Mouse (Mus musculus) adrenal gland, postnatal 25 days (tissue): ENCODE results near the gene Ccdc149. TPM values are rescaled to one million over a fixed set of nuclear protein-coding genes. Genes with fewer than 3 reads are reported as not detected.

Experiments
- DNase-seq: peaks from one replicate; pipeline ENCODE4 v3.0.0; 2021; ENCODE audit warnings: mixed read lengths
- total RNA-seq: library from RNA; stranded (reverse); gene quantifications from 2 replicates; pipeline ENCODE4 v1.2.3, GENCODE M21; 2021

The Ccdc149 gene
- total RNA-seq, 1 experiment from 2014 or later: 6.4 TPM

GRCm38 (mm10) chr5:52440278-52440677 is 31.0 kb downstream of the Ccdc149 start:
- no peak for DNase-seq

DNA sequence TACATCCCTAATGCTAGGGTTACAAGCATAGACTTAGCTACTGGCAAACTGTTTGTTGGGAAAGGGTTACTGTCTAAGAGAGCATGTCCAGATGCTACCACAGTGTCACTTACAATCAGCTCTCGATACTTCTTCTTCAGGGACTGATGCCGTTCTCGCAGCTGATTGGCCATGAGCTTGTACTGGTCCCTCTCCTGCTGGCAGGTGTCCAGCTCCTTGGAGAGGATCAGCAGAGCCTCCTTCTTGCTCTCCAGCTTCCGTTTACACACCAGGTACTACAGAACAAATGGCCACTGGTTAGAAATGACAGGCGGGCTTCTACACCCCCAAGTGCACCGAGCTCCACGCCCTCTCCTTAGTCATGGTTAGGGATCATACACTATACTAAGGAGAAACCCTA is 32.4 kb downstream of the Ccdc149 start:
- no peak for DNase-seq

DNA sequence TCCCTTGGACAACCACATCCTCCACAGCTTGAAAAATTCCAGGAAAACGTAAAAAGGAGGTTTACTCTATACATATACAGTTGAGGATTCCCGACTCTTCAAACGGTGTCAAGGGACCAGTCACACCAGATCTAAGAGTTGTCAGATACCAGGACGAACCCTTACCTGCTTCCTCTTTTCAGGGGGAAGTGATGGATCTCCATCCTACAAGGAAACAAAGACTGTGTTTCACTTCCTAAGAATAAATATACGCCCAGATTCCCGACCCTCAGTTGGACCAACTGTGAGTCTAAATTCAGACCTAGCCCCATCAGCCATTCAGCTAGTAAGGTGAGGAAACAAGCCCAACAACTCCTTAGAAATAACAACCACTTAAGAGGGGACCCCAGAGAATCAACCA is 35.8 kb downstream of the Ccdc149 start:
- no peak for DNase-seq

DNA sequence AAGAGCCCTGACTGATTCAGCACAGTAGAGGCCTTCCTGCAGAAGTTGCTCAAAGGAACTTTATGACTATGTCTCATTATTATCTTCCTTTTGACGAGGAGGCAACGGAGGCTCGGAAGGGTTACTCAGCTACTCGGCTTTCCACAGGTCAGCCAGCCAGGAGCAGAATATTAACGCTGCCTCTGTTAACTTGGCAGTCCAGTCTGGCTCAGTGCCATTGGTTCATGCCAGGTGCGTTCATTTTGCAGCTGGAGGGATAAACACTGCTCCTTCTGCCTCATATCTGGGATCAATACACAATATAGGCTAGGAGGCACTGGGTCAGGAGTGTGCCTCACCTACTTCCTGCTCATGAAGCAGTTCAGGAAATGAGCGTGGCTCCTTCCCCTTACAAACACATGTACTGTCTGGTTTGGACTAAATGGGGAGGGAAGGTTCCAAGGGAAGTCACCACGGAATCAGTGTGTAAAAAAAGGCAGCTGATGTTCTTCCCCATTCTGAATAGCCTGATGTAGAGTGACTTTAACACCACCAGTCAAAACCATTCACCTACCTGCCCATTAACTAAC is 40.0 kb downstream of the Ccdc149 start:
- DNase-seq: peak; percentile 21

DNA sequence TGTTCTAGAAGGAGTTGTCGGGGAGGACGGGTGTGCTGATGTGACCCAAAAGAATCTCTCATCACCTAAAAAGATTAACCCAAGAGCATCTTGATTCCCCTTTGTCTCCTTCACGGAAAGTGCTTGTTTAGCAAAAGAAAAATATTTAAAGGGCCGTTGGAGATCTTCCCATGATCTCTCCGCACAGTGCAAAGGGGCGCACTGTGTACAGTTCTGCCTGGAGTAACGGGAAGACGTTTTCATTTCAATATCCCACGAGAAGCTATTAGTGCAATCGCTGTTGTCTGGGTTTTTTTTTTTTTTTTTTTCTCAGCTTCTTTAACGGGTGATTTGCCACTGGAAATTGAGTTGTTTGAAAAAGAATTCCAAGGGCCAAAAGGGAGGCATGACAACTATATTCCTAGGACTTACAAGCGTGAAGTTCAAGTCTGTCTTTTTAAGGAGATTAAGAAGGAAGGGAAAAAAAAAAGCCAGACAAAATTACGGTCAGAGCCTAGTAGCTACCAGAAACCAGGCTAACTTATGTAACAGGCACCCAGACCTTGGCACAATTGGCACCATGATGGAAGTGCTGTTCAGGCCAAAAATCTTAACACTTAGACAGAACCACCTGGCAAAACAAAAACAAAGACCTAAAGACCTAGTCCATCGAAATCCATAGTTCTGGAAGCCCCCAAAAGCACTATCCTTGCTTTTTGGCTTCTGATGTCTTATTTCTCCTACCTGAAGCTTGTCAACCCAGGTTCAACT is 41.4 kb downstream of the Ccdc149 start:
- DNase-seq: no peak

DNA sequence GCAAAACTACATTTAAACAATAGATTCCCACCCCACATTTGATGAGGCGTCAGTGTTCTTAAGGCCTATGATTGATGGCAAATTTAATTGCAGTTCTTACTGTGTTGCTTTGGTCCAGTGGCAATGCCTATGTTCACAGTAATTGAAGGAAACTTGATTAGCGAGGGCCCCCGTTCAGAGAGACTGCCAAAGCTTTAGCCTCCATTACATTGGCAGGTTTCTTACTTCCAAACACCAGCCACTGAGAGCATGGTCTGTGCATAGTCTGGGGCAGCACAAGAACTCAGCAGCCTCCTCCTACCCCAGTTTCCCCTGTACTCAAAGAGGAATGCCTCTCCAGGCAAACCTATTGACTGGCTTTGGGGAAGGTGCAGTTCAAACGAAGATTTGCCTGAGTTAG is 42.7 kb downstream of the Ccdc149 start:
- no peak for DNase-seq

DNA sequence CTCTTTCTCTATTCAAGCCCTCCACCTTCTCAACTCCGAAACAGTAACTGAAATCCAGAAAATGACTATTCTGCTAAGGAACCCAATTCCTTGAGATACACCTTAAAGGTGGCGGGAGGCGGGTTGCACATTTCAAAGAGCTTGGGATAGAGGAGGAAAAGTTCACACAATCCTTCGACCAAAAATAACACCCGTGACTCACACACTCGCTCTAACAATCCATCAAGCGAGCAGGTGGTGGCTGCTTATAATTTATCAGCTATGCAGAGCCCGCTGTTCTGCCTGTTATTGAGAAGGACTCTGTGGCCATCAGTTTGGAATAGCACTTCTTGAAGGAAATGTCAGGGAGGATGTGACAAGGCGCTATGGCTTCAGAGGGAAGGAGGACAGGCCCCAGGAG is 45.5 kb downstream of the Ccdc149 start:
- DNase-seq: no peak

DNA sequence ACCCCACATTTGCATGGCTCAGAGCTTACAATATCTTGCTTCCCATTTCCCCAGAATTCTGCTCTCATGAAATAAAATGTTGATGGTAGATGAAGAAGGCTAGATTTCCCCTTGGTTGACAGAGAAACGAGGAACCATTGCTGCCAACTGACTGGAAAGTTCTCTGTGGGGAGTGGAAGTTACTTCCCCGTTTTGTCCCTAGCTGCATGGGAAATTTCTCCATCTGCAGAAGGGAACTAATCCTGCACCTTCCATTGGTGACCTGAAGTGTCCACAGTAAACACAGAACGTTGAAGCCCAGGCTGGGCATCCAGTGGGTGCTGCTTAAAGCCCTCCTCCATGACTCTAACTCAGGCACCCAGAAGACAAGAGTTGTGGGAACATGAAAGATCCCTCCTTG is 47.4 kb downstream of the Ccdc149 start:
- no peak for DNase-seq

DNA sequence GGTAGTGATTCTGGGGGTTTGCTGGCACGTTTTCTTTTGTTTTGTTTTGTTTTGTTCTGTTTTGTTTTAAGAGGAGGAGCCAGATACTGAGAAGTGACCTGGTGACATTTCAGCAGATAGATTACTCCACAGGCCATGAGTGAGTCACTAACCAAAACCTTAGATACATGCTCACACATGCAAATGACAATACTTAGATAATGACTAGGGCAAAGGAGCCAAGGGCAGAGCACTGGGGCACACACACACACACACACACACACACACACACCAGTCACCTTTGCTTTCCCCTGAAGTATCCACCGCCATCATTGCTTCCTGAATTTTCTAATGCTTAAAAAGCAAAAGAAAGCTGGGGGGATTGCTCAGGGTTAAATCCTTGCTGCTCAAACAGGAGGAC is 54.8 kb downstream of the Ccdc149 start:
- DNase-seq: no peak

DNA sequence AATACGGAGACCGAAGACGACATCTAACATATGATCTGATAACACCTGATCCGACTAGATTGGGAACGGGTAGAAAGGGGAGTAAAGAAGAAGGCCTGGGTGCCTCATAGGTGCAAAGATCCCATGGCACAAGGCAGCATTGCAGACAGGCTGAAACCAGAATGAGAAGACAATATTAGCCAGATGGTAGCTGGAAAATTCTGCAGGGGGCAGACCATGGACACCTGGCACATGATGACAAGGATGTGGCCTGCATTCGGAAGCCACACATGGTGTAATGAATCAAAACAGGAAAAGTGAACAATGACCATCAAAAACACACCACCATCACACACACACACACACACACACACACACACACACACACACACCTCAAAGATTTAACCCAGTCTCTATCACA is 55.4 kb downstream of the Ccdc149 start:
- DNase-seq: no peak

DNA sequence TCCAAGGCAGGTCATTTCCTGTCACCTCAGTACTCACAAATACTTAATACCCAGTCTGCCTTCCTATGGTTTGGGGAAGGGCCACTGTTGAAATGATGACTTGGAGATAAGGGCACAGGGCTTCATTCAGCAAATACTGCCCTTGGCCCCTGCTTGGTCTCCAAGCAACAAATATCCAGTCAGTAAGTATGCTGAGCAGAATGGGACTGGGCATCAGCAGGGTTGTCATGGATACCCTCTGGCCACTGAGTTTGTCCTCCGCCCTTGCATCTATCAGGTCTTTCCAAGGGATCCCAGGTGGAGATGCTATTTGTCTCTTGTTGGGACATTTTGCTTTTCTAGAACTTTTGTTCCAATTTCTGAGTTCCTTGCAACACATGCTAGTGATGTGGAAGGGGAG is 56.1 kb downstream of the Ccdc149 start:
- DNase-seq: no peak

- DNase-seq: no peak
Measured at GRCm38 (mm10) chr5:52411567-52411966, 59.8 kb downstream of the Ccdc149 start.

- no peak for DNase-seq
Measured at GRCm38 (mm10) chr5:52410197-52410596, 61.1 kb downstream of the Ccdc149 start.

GRCm38 (mm10) chr5:52408668-52409315 is 62.5 kb downstream of the Ccdc149 start:
- no peak for DNase-seq

- no peak for DNase-seq
Measured at GRCm38 (mm10) chr5:52404373-52404772, 66.9 kb downstream of the Ccdc149 start.

DNA sequence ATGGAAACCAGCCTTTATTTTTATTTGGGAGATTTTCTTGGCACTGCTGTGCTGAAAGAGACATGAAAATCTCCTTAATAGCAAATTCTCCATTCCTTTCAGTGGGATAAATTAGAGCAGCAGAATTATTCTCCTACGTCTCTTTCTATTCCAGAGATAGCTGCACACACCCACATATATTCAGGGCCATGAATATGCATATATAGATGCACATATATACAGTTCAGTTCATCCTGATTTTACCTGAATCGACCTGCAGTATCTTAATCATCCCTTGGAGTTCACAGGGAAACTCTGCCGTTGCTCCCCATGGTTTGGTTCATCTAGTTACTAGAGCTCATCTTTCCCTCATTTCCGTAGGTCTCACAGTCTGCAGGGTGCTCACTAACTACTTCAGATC is 77.6 kb downstream of the Ccdc149 start:
- no peak for DNase-seq

DNA sequence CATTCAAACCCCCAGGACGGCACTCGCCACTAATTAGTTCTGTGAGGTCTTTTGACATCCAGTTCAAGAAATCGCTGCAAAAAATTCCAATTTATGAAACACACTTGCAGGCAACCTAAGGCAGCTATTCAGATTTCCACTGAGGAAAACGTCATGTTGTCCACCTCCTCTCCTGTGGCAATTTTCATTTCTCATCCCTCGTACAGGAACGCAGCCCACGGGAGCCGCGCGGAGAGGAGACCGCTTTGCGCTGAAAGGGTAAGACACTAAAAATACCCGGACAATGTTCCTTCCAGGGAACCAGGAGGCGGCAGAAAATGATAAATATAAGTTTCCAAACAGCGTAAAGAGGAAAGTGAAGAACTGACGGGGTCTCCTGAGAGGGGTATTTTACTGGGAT is 79.8 kb downstream of the Ccdc149 start:
- DNase-seq: no peak

- no peak for DNase-seq
Measured at GRCm38 (mm10) chr5:52390381-52390780, 80.9 kb downstream of the Ccdc149 start.

- no peak for DNase-seq
Measured at GRCm38 (mm10) chr5:52388092-52388749, 83.1 kb downstream of the Ccdc149 start.

DNA sequence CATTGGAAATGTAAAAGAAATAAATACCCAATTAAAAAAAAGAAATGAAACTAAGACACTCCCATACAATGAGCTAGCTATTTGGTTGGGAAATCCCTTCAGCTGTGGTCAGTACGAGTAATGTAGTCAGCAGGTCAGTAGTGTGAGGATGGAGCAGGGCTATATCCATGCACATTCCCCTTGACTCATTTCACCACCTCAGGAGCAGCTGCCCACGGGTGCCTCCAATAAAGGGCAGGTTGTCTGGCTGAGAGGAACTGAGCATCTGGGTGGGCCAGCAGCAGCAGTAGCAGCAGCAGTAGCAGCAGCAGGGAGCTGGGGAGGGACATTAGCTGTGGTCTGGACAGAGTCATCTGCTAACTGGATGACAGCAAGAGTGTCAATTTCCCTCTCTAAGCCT is 85.3 kb downstream of the Ccdc149 start:
- DNase-seq: no peak

DNA sequence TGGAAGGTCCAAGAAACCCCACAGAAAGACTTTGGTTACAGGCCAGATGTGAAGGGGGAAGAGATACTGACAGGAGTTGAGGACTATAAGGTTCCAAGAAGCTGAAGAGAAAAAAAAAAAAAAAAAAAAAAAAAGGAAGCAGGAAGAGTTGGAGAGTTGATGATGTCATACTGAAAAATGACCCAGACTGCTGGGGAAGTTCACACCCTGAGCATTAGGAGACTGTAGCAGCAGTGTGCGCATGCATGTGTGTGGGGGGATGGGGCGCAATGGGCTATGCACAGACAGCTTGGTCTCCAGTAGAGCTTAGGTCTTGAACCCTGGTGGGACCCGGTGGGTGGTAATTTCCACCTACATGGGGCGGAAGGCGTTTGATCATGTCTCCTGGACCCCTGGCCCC is 87.6 kb downstream of the Ccdc149 start:
- no peak for DNase-seq

- no peak for DNase-seq
Measured at GRCm38 (mm10) chr5:52382837-52383236, 88.5 kb downstream of the Ccdc149 start.

DNA sequence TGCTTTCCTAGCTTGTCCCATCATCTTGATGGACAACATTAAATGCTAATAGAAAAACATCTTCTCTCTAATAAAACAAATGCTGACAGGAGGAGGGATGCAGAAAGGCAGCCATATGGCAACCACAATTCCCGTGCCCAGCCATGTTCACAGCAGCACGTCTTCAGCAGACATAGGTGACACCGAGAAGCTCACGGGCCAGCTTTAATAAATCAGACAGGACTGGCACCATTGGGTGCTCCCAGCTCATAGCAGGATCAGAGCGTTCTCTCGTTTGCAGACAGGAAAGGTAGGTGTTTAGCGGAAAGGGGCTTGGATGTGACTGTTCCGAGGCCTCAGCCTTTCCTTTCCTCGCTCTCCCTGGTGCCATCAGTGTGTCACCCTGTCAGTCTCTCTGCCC is 95.5 kb downstream of the Ccdc149 start:
- no peak for DNase-seq
